Mouse (Mus musculus): ENCODE measurements around the gene Gm45234. TPM values are rescaled to one million over a fixed set of nuclear protein-coding genes. Genes with fewer than 3 reads are reported as not detected.

Gene Gm45234
- polyA plus RNA-seq, 1 experiment from 2014 or later, result not detected

- Histone ChIP-seq H3K27ac (no peak overlapping the region), H3K36me3 (no peaks in the 10 kb centered on the region), H3K27me3 (ENCODE audit: insufficient read depth, poor library complexity, severe bottlenecking) (peaks cover 34% of the 10 kb centered on the region), H3K9me3 (no peaks in the 10 kb centered on the region), H3K4me1 (replicated peaks) (peaks cover 29% of the 10 kb centered on the region), H3K4me3 (no peak overlapping the region)
- DNase-seq (ENCODE audit: low spot score), result no peak
- 88% methylated on average over 7 of the region's 7 CpGs for WGBS
Measured at GRCm38 (mm10) chr6:124780917-124781316, 25.1 kb upstream of the Gm45234 start.

DNA sequence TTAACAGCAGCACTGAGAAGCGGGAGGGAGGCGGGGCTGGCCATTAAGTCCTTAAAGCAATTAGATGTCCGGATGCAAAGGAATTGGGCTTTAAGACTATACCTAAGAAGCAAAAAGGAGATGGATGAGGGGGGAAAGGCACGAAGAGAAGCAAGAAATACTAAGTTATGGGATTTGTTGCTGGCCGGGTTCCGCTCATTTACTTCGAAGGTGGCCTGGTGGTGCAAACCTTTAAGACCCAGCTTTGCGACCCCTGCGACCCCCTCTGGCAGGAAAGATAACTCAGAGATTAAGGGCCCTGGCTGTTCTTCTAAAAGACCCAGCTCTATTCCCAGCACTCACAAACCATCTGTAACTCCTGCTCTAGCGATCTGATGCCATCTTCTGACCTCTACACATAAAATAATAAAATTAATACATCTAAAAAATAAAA lies 24.2 kb upstream of the Gm45234 start:
- 3% methylated on average over 10 of the region's 10 CpGs for WGBS
- H3K27ac ChIP-seq, result peak overlapping the region; percentile 60

DNA sequence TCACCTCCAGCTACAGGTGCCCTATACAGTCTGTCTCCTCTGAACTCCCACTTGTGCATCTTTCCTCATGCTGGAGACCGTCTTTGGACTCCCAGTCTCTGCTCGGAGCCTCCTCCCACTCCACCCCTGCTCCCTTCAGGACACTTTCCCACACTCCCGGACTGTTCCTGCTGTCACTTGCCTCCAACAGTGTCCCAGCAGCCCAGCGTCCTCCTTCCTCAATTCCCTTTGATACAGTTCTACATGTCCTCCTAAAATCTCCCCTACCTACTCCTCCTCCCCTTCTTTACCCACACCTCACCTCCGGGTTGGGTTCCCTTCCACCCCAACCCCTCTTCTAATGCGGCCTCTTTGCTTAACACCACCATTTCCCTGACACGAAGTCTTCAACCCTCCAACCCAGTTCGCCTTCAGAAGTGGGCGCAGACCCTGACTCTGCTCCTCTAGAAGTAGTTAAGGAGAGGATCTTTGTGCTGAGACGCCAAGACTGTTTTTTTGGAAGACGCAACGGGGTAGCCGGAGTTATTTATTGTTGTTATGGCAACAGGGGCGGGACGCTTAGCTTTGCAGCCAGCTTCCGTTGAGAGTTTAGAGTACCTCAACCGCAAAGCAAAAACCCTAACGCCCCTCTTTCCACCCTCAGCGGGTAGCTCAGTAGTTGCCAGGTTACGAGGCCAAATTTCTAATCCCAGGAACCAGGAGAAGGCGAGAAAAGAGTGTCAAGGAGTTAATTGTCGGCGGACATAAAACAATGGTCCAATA lies 23.6 kb upstream of the Gm45234 start, which contains the start of gene Lrrc23:
Lrrc23 (minus strand) TSS at position 506 of the 762 bp plus-strand sequence.
- DNase-seq (ENCODE audit: low spot score), result peak; percentile 76
- H3K27me3 ChIP-seq (ENCODE audit: insufficient read depth, poor library complexity, severe bottlenecking), result peaks cover 34% of the 10 kb centered on the region
- H3K9me3 ChIP-seq, result no peaks in the 10 kb centered on the region
- H3K4me1 ChIP-seq (replicated peaks), result peaks cover 29% of the 10 kb centered on the region
- peak within 1 kb of the TSS; percentile 53 for H3K4me3 ChIP-seq
- 2% methylated on average over 23 of the region's 23 CpGs for WGBS
- no peaks in the 10 kb centered on the region for H3K36me3 ChIP-seq
- peak within 1 kb of the TSS; percentile 60 for H3K27ac ChIP-seq

More for the DNA sequence above, 24.2 kb upstream of the Gm45234 start:
- Histone ChIP-seq H3K27me3 (ENCODE audit: insufficient read depth, poor library complexity, severe bottlenecking) (peaks cover 34% of the 10 kb centered on the region), H3K4me1 (replicated peaks) (peaks cover 29% of the 10 kb centered on the region), H3K9me3 (no peaks in the 10 kb centered on the region), H3K4me3 (peak overlapping the region; percentile 53), H3K36me3 (no peaks in the 10 kb centered on the region)
- DNase-seq (ENCODE audit: low spot score), result no peak

DNA sequence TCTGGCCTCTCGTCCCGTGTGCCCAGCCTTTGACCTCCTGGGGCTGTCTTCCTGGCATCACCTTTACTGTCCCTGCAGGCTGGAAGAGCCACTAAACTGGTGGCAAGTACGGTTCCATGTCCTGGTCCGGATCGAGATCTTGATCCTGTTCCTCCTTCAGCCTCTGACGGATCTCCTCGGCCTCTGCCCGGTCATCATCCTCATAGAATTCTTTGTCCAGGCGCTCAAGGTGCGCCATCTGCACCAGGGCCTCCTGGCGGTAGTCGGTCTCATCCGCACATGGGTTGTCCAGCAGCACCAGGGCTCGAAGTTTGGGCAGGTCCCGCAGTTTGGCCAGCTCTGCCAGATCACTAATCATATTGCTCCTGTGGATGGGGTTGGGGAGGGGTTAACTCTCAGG lies 14.7 kb upstream of the Gm45234 start:
- no peak overlapping the region for H3K4me3 ChIP-seq
- peaks cover 72% of the 10 kb centered on the region for H3K27me3 ChIP-seq (ENCODE audit: insufficient read depth, poor library complexity, severe bottlenecking)
- WGBS, result 87% methylated on average over 15 of the region's 15 CpGs

GRCm38 (mm10) chr6:124770013-124770412 lies 14.2 kb upstream of the Gm45234 start:
- no peak for DNase-seq (ENCODE audit: low spot score)
- Histone ChIP-seq H3K9me3 (no peaks in the 10 kb centered on the region), H3K27me3 (ENCODE audit: insufficient read depth, poor library complexity, severe bottlenecking) (peaks cover 72% of the 10 kb centered on the region), H3K4me1 (replicated peaks) (peaks cover 43% of the 10 kb centered on the region), H3K36me3 (no peaks in the 10 kb centered on the region), H3K27ac (peak overlapping the region; percentile 82; the same call in 1 of the 2 replicates), H3K4me3 (peak overlapping the region; percentile 65)
- 62% methylated on average over 7 of the region's 7 CpGs for WGBS

More for the DNA sequence above, 14.7 kb upstream of the Gm45234 start:
- H3K27ac ChIP-seq, result 0 out of 2 replicates have a peak overlapping the region, but pooled peaks have one; percentile 82
- H3K36me3 ChIP-seq, result no peaks in the 10 kb centered on the region
- no peaks in the 10 kb centered on the region for H3K9me3 ChIP-seq
- peaks cover 43% of the 10 kb centered on the region for H3K4me1 ChIP-seq (replicated peaks)
- no peak for DNase-seq (ENCODE audit: low spot score)

- Histone ChIP-seq H3K27ac (peak within 1 kb of the TSS; percentile 82), H3K27me3 (ENCODE audit: insufficient read depth, poor library complexity, severe bottlenecking) (peaks cover 74% of the 10 kb centered on the region), H3K36me3 (no peaks in the 10 kb centered on the region), H3K9me3 (no peaks in the 10 kb centered on the region), H3K4me1 (replicated peaks) (peaks cover 43% of the 10 kb centered on the region), H3K4me3 (peak within 1 kb of the TSS; percentile 65)
- 1% methylated on average over 54 of the region's 54 CpGs for WGBS
- DNase-seq (ENCODE audit: low spot score), result peak; percentile 60
Measured at GRCm38 (mm10) chr6:124769101-124769765, 13.4 kb upstream of the Gm45234 start, which contains the start of gene Eno2. Gene Eno2 (minus strand): TSS chr6:124769673.

DNA sequence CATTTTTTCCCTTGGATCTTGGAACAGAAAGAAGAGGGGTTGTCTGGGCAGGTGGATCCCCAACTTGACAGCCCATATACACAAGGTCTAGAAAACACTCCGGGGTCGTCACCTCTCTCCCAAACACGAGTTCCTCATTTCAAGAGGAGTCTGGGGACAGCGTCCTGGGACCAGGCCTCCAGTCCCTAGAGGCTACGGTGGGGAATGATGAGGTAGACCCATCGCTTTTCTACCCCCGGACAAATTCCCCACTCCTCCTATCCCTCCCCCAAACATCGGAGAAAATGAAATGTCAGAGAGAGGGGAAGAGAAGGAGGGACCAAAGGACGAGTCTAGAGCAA lies 12.9 kb upstream of the Gm45234 start:
- DNase-seq (ENCODE audit: low spot score), result no peak
- WGBS, result 2% methylated on average over 9 of the region's 9 CpGs
- H3K27me3 ChIP-seq (ENCODE audit: insufficient read depth, poor library complexity, severe bottlenecking), result peaks cover 80% of the 10 kb centered on the region
- peaks cover 44% of the 10 kb centered on the region for H3K4me1 ChIP-seq (replicated peaks)
- peak overlapping the region; percentile 65 for H3K4me3 ChIP-seq
- H3K27ac ChIP-seq, result 0 out of 2 replicates have a peak overlapping the region, but pooled peaks have one; percentile 53
- H3K9me3 ChIP-seq, result no peaks in the 10 kb centered on the region
- no peaks in the 10 kb centered on the region for H3K36me3 ChIP-seq

GRCm38 (mm10) chr6:124767920-124768703 lies 12.3 kb upstream of the Gm45234 start:
- Histone ChIP-seq H3K4me1 (replicated peaks) (peaks cover 48% of the 10 kb centered on the region), H3K27ac (peak overlapping the region; percentile 53; the same call in 1 of the 2 replicates), H3K9me3 (no peaks in the 10 kb centered on the region), H3K4me3 (peak overlapping the region; percentile 65), H3K36me3 (no peaks in the 10 kb centered on the region), H3K27me3 (ENCODE audit: insufficient read depth, poor library complexity, severe bottlenecking) (peaks cover 81% of the 10 kb centered on the region)
- peak; percentile 14 for DNase-seq (ENCODE audit: low spot score)
- whole genome bisulfite sequencing, result 18% methylated on average over 19 of the region's 19 CpGs

DNA sequence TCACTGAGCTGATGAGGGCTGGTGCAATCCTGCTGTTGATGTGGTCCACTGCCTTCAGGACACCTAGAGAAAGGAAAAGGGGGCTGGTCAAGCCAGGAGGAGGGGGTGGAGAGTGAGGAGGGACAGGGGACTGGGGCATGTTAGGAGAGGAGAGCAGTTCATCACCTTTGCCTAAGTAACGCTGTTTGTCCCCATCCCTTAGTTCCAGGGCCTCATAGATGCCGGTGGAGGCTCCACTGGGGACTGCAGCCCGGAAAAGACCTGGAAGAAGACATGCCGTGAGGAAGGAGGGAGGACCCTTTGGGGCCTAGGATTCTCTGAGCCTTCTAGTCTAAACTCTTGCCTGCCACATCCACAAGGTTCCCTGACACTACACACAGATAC lies 11.7 kb upstream of the Gm45234 start:
- Histone ChIP-seq H3K27ac (peak overlapping the region; percentile 53), H3K9me3 (no peaks in the 10 kb centered on the region), H3K4me3 (0 out of 2 replicates have a peak overlapping the region, but pooled peaks have one; percentile 65), H3K27me3 (ENCODE audit: insufficient read depth, poor library complexity, severe bottlenecking) (peaks cover 81% of the 10 kb centered on the region), H3K4me1 (replicated peaks) (peaks cover 48% of the 10 kb centered on the region), H3K36me3 (no peaks in the 10 kb centered on the region)
- WGBS, result 31% methylated on average over 4 of the region's 4 CpGs
- no peak for DNase-seq (ENCODE audit: low spot score)

- Histone ChIP-seq H3K27me3 (ENCODE audit: insufficient read depth, poor library complexity, severe bottlenecking) (peaks cover 81% of the 10 kb centered on the region), H3K4me1 (replicated peaks) (peaks cover 48% of the 10 kb centered on the region), H3K4me3 (no peak overlapping the region), H3K27ac (no peak overlapping the region), H3K9me3 (no peaks in the 10 kb centered on the region), H3K36me3 (no peaks in the 10 kb centered on the region)
- DNase-seq (ENCODE audit: low spot score), result no peak
- WGBS, result 82% methylated on average over 7 of the region's 7 CpGs
Measured at GRCm38 (mm10) chr6:124765951-124766350, 10.1 kb upstream of the Gm45234 start.

- peak overlapping the region; percentile 87 for H3K4me3 ChIP-seq
- peaks cover 45% of the 10 kb centered on the region for H3K4me1 ChIP-seq (replicated peaks)
- H3K27ac ChIP-seq, result peak overlapping the region; percentile 98
- H3K27me3 ChIP-seq (ENCODE audit: insufficient read depth, poor library complexity, severe bottlenecking), result peaks cover 30% of the 10 kb centered on the region
- H3K36me3 ChIP-seq, result no peaks in the 10 kb centered on the region
- WGBS, result 5% methylated on average over 5 of the region's 5 CpGs
- no peaks in the 10 kb centered on the region for H3K9me3 ChIP-seq
- peak; percentile 83 for DNase-seq (ENCODE audit: low spot score)
Measured at GRCm38 (mm10) chr6:124759259-124759658, 3.4 kb upstream of the Gm45234 start.

DNA sequence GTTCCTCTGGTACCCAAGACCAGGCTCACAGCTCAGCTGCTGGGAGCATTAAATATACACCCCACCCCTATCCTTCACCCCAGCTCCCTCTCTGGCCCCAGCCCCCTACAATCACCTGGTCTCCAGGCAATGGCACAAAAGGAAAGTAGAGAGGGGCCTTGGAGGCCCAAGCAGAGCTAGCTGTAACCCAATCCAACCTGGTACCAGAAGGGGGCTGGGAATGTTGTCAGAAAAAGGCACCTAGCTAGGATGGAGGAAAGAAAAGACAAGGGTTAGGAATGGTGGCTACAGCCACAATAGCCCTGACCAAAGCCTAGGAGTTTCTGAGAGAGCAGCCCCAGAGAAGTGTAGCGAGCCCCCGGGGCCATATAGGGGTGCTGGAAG lies 3.0 kb upstream of the Gm45234 start:
- Histone ChIP-seq H3K4me3 (peak overlapping the region; percentile 87), H3K9me3 (no peaks in the 10 kb centered on the region), H3K4me1 (replicated peaks) (peaks cover 49% of the 10 kb centered on the region), H3K27me3 (ENCODE audit: insufficient read depth, poor library complexity, severe bottlenecking) (peaks cover 26% of the 10 kb centered on the region), H3K36me3 (no peaks in the 10 kb centered on the region), H3K27ac (peak overlapping the region; percentile 98)
- peak; percentile 11 for DNase-seq (ENCODE audit: low spot score)
- 70% methylated on average over 2 of the region's 2 CpGs for WGBS
